Mouse (Mus musculus) embryonic fibroblast, embryonic 13.5 days (primary cell): ENCODE measurements around the gene Rbbp4.

Source experiments
- CTCF ChIP-seq: IDR thresholded peaks from 2 replicates; pipeline ENCODE4 v1.5.1; 2011; ENCODE audit warnings: mild to moderate bottlenecking, control low read depth, low read length, moderate library complexity, borderline replicate concordance; ENCODE audit not compliant: insufficient read depth
- POLR2A ChIP-seq: IDR thresholded peaks from 2 replicates; pipeline ENCODE4 v1.6.1; 2011; ENCODE audit warnings: low read depth, mild to moderate bottlenecking, control low read depth, low read length, moderate library complexity

DNA sequence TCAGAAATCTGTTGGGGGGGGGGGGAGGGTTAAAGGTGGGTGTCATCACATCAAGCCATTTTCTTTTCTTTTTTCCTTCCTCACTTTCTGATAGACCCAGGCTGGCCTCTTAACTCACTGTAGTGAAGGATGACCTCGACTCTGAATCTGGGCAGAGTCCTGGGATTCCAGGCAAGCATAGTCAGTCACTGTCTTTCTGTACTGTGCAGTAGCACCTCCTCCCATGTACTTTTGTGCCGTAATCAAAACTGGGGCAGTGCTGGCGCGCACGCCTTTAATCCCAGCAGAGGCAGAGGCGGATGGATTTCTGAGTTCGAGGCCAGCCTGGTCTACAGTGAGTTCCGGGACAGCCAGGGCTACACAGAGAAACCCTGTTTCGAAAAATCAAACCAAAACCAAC, 31.4 kb downstream of the Rbbp4 start:
- no peak for TF ChIP-seq POLR2A
- no peak for TF ChIP-seq CTCF
